Mouse (Mus musculus) G1E (cell line): Measurements from ENCODE around the gene Nme9. TPM values are rescaled to one million over a fixed set of nuclear protein-coding genes. Genes with fewer than 3 reads are reported as not detected.

Experiments used
- ATAC-seq: 2 replicates; pipeline ENCODE4 v1.8.0; 2016; ENCODE audit warnings: mild to moderate bottlenecking; ENCODE audit not compliant: insufficient number of reproducible peaks, poor library complexity, low FRiP score, severe bottlenecking; ENCODE audit errors: extremely low read depth
- DNase-seq: peaks from one replicate; pipeline ENCODE4 v3.0.0; 2012; ENCODE audit warnings: low spot score
- H3K27me3 ChIP-seq: 2 replicates; pipeline ENCODE4 v1.6.1; 2012; ENCODE audit warnings: mild to moderate bottlenecking, low read length, inconsistent platforms; ENCODE audit not compliant: insufficient read depth
- H3K36me3 ChIP-seq: replicated peaks from 2 replicates; pipeline ENCODE3; 2012; ENCODE audit warnings: mild to moderate bottlenecking, inconsistent platforms
- H3K4me1 ChIP-seq: 2 replicates; pipeline ENCODE4 v1.6.1; 2012; ENCODE audit warnings: low read depth, low read length, inconsistent platforms, mixed read lengths; ENCODE audit not compliant: insufficient read depth
- H3K4me3 ChIP-seq: 2 replicates; pipeline ENCODE4 v1.5.1; 2012; ENCODE audit warnings: low read depth, mild to moderate bottlenecking, inconsistent platforms, low read length, moderate library complexity, mixed read lengths
- H3K9me3 ChIP-seq: replicated peaks from 2 replicates; pipeline ENCODE4 v1.6.1; 2012; ENCODE audit warnings: inconsistent platforms
- CTCF ChIP-seq: IDR thresholded peaks from 2 replicates; pipeline ENCODE4 v1.5.1; 2012; ENCODE audit warnings: low read depth, low read length, inconsistent platforms, mixed read lengths
- GATA1 ChIP-seq: IDR thresholded peaks from 2 replicates; pipeline ENCODE4 v1.6.1; 2012; ENCODE audit warnings: borderline replicate concordance, low read length, inconsistent platforms, mixed read lengths
- GATA2 ChIP-seq: IDR thresholded peaks from 2 replicates; pipeline ENCODE4 v1.6.1; 2012; ENCODE audit warnings: low read depth, low read length, inconsistent platforms, borderline replicate concordance
- POLR2AphosphoS5 ChIP-seq: IDR thresholded peaks from 2 replicates; pipeline ENCODE4 v1.6.1; 2012; ENCODE audit warnings: low read depth, low read length, inconsistent platforms; ENCODE audit not compliant: insufficient replicate concordance
- TAL1 ChIP-seq: conservative IDR thresholded peaks from 2 replicates; pipeline ENCODE4 v1.6.1; 2012; ENCODE audit warnings: low read depth, low read length, inconsistent platforms, mixed read lengths
- polyA plus RNA-seq: library from polyadenylated mRNA; stranded (reverse); fragments of >175 nt; gene quantifications from 2 replicates; pipeline ENCODE4 v1.2.3, GENCODE M21; 2012
- total RNA-seq, 2 experiments: library from RNA; stranded (forward) in 1 of 2; stranded (reverse) in 1 of 2; fragments of 200-1000 nt in 1 of 2; fragments of >200 nt in 1 of 2; fragmentation: Nextera tagmentation in 1 of 2; gene quantifications; 2 replicates each; pipeline ENCODE4 v1.2.3; 2014 to 2017

Nme9 gene
- total and polyA plus RNA-seq, 3 experiments: not detected

GRCm38 (mm10) chr9:99419951-99420701, 31.1 kb upstream of the Nme9 start:
- peaks cover 77% of the 10 kb centered on the region for H3K27me3 ChIP-seq
- no peak for DNase-seq

GRCm38 (mm10) chr9:99421914-99422313, 29.4 kb upstream of the Nme9 start:
- Histone ChIP-seq H3K4me3 (no peak overlapping the region), H3K36me3 (no peaks in the 10 kb centered on the region), H3K9me3 (no peaks in the 10 kb centered on the region), H3K4me1 (peaks cover 48% of the 10 kb centered on the region), H3K27me3 (peaks cover 81% of the 10 kb centered on the region)
- no peak for ATAC-seq
- DNase-seq: no peak
- TF ChIP-seq POLR2AphosphoS5: no peak
- TF ChIP-seq GATA1: no peak
- no peak for TF ChIP-seq CTCF
- TF ChIP-seq GATA2: no peak
- no peak for TF ChIP-seq TAL1

More at GRCm38 (mm10) chr9:99419951-99420701, 31.1 kb upstream of the Nme9 start:
- Histone ChIP-seq H3K4me1 (peaks cover 51% of the 10 kb centered on the region), H3K4me3 (no peak overlapping the region), H3K36me3 (no peaks in the 10 kb centered on the region), H3K9me3 (no peaks in the 10 kb centered on the region)
- no peak for TF ChIP-seq GATA2
- TF ChIP-seq POLR2AphosphoS5: no peak
- no peak for TF ChIP-seq TAL1
- no peak for TF ChIP-seq GATA1
- no peak for TF ChIP-seq CTCF
- ATAC-seq: no peak

GRCm38 (mm10) chr9:99423692-99424573, 27.3 kb upstream of the Nme9 start:
- ATAC-seq (peak; percentile 42; the same call in 1 of the 2 replicates), DNase-seq (no peak)
- Histone ChIP-seq H3K4me3 (no peak overlapping the region), H3K27me3 (peaks cover 76% of the 10 kb centered on the region), H3K36me3 (no peaks in the 10 kb centered on the region), H3K4me1 (peaks cover 35% of the 10 kb centered on the region), H3K9me3 (no peaks in the 10 kb centered on the region)
- TF ChIP-seq TAL1: no peak
- no peak for TF ChIP-seq POLR2AphosphoS5
- TF ChIP-seq CTCF: no peak
- no peak for TF ChIP-seq GATA1
- TF ChIP-seq GATA2: no peak

- H3K27me3 ChIP-seq: peaks cover 75% of the 10 kb centered on the region
- H3K36me3 ChIP-seq: no peaks in the 10 kb centered on the region
- TF ChIP-seq GATA2 (no peak), GATA1 (no peak), POLR2AphosphoS5 (no peak), TAL1 (no peak), CTCF (no peak)
- H3K4me1 ChIP-seq: peaks cover 33% of the 10 kb centered on the region
- DNase-seq: no peak
- H3K9me3 ChIP-seq: no peaks in the 10 kb centered on the region
- H3K4me3 ChIP-seq: no peak overlapping the region
- ATAC-seq: no peak
Measured at GRCm38 (mm10) chr9:99424574-99424863, 26.8 kb upstream of the Nme9 start.

- H3K27me3 ChIP-seq: peaks cover 71% of the 10 kb centered on the region
- DNase-seq (no peak), ATAC-seq (no peak)
- no peaks in the 10 kb centered on the region for H3K36me3 ChIP-seq
- peaks cover 36% of the 10 kb centered on the region for H3K4me1 ChIP-seq
- TF ChIP-seq CTCF (no peak), GATA2 (no peak), GATA1 (no peak), TAL1 (no peak), POLR2AphosphoS5 (no peak)
- no peaks in the 10 kb centered on the region for H3K9me3 ChIP-seq
- no peak overlapping the region for H3K4me3 ChIP-seq
Measured at GRCm38 (mm10) chr9:99425262-99425661, 26.0 kb upstream of the Nme9 start.

- TF ChIP-seq GATA2: no peak
- TF ChIP-seq TAL1: no peak
- no peak for TF ChIP-seq GATA1
- TF ChIP-seq CTCF: no peak
- TF ChIP-seq POLR2AphosphoS5: no peak
- no peak overlapping the region for H3K4me3 ChIP-seq
- peaks cover 37% of the 10 kb centered on the region for H3K27me3 ChIP-seq
- peaks cover 48% of the 10 kb centered on the region for H3K4me1 ChIP-seq
- no peak for ATAC-seq
- no peaks in the 10 kb centered on the region for H3K9me3 ChIP-seq
- H3K36me3 ChIP-seq: no peaks in the 10 kb centered on the region
- no peak for DNase-seq
Measured at GRCm38 (mm10) chr9:99428601-99429331, 22.5 kb upstream of the Nme9 start.
